Mouse (Mus musculus) testis, adult 2 months (tissue): ENCODE measurements at regions not wholly inside any gene's neighbourhood (a gene's known extent, or its start where the extent isn't known, plus 50 kb on each side); places are given as distances from the start of the nearest gene placed in this dataset.

Experiments
- CTCF ChIP-seq: fragments of 200-500 bp; IDR thresholded peaks from 2 replicates; pipeline ENCODE4 v1.5.1; 2012; ENCODE audit warnings: low read depth, mild to moderate bottlenecking, inconsistent platforms, low read length, moderate library complexity; ENCODE audit not compliant: control insufficient read depth, insufficient read depth, insufficient replicate concordance
- POLR2A ChIP-seq: fragments of 200-500 bp; IDR thresholded peaks from 2 replicates; pipeline ENCODE4 v1.6.1; 2012; ENCODE audit warnings: low read depth, mild to moderate bottlenecking, inconsistent platforms, low read length, moderate library complexity; ENCODE audit not compliant: control insufficient read depth

GRCm38 (mm10) chr3:33334056-33334455 is 191.0 kb upstream of the Pex5l start:
- TF ChIP-seq CTCF (no peak), POLR2A (no peak)
